Mouse (Mus musculus) lung, adult 2 months (tissue): ENCODE results near the gene Kif6. TPM values are rescaled to one million over a fixed set of nuclear protein-coding genes. Genes with fewer than 3 reads are reported as not detected.

Experiments
- DNase-seq: peaks from one replicate; pipeline ENCODE4 v3.0.0; 2022
- H3K4me1 ChIP-seq: fragments of 200-500 bp; 2 replicates; pipeline ENCODE4 v1.6.1; 2011; ENCODE audit warnings: low read length; ENCODE audit not compliant: control insufficient read depth, insufficient read depth
- H3K4me3 ChIP-seq: fragments of 200-500 bp; replicated peaks from 2 replicates; pipeline ENCODE3; 2011; ENCODE audit warnings: low read depth, mild to moderate bottlenecking, control low read depth, low read length; ENCODE audit errors: extremely low read depth
- CTCF ChIP-seq: fragments of 200-500 bp; IDR thresholded peaks from 2 replicates; pipeline ENCODE4 v1.5.1; 2011; ENCODE audit warnings: mild to moderate bottlenecking, low read length, control low read depth; ENCODE audit not compliant: insufficient read depth
- POLR2A ChIP-seq: fragments of 200-500 bp; IDR thresholded peaks from 2 replicates; pipeline ENCODE4 v1.6.1; 2011; ENCODE audit warnings: low read depth, mild to moderate bottlenecking, control low read depth, low read length, borderline replicate concordance; ENCODE audit errors: extremely low read depth
- WGBS: fragments of 180-500 bp; shearing (Covaris S2); methylation state at CpG from one replicate; pipeline ENCODE4 v1.1.7; 2018; 5-methylcytosine and 5-hydroxymethylcytosine counted together
- polyA plus RNA-seq: library from polyadenylated mRNA; depleted of rRNA; stranded (reverse); fragments of >200 nt; gene quantifications from 2 replicates; pipeline ENCODE4 v1.2.3, GENCODE M21; 2012

The Kif6 gene
- polyA plus RNA-seq, 1 experiment, result 1.3 TPM

GRCm38 (mm10) chr17:49824142-49824840 is 209.4 kb downstream of the Kif6 start:
- Histone ChIP-seq H3K4me1 (no peaks in the 10 kb centered on the region), H3K4me3 (no peak overlapping the region)
- no peak for DNase-seq
- 40% methylated on average over 6 of the region's 6 CpGs for WGBS
- no peak for TF ChIP-seq CTCF
- no peak for TF ChIP-seq POLR2A

DNA sequence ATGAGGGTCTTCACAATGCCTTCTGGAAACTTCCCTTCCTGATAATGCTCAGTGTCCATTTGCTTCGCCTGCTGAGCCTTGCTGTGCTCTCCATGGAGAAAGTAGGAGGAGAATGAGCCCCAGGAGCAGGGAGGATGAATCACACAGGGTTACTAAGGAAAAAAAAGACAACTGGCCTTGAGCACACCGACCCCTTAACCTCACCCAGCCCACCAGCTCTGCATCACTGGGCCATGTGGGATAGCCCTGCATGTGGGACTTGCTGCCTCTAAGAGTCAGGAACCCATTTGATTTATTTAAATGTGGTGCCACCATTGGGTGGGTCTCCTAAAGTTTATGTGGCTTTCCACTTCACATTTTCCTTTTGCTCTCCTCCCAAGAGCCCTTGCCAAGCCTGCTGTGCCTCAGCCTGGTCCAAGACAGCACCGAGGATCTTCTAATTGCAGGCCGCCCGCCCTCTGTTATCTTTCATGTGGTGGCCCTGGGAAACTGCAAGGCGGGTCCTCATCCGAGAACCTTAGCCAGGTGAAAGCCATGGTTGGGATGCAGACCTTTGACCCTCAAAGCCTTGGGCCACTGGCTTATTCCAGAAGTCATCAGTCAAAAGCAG is 210.0 kb downstream of the Kif6 start:
- H3K4me1 ChIP-seq, result no peaks in the 10 kb centered on the region
- no peak for DNase-seq
- WGBS, result 81% methylated on average over 7 of the region's 7 CpGs
- TF ChIP-seq POLR2A (no peak), CTCF (no peak)
- no peak overlapping the region for H3K4me3 ChIP-seq

DNA sequence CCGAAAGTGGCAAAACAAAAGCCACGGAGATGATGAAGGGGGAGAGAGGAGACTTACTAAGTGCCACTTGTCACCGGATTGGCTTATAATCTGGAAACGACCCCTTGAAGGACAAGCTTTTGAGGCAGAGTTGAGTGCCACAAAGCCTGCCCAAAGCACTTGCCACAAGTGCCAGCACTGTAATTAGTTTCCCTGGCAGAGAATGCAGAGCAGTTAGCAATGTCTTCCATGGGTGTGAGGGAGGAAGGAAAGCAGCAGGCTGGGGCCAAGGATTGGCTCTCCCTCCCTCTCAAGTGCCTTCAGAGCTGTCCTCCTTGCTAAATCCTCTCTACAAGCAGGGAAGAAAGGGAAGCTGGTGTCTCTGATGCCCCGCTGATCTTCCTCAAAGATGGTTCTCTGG is 210.9 kb downstream of the Kif6 start:
- no peak overlapping the region for H3K4me3 ChIP-seq
- WGBS, result 74% methylated on average over 5 of the region's 5 CpGs
- no peak for DNase-seq
- H3K4me1 ChIP-seq, result no peaks in the 10 kb centered on the region
- no peak for TF ChIP-seq CTCF
- TF ChIP-seq POLR2A, result no peak

DNA sequence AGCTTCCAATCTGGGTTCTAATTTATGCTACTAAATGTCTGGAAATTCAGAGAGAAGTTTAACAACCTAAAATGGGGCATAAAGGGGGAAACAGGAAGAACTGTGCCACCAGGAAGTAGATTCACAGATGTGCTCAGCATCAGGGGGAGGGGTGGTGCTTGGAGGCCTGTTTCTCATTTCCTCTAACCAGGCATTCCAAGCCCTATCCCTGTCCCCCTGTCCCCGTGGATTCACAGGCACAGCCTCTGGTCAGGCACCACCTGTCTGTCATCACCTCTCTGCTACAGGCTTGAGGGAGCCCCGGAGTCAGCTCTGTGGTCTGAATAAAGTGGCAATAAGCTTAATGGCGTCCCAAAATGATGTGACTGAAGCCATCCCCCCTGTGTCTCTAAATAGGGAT is 216.8 kb downstream of the Kif6 start:
- WGBS, result 33% methylated on average over 3 of the region's 3 CpGs
- no peak for DNase-seq
- Histone ChIP-seq H3K4me3 (no peak overlapping the region), H3K4me1 (no peaks in the 10 kb centered on the region)
- TF ChIP-seq CTCF, result no peak
- TF ChIP-seq POLR2A, result no peak

DNA sequence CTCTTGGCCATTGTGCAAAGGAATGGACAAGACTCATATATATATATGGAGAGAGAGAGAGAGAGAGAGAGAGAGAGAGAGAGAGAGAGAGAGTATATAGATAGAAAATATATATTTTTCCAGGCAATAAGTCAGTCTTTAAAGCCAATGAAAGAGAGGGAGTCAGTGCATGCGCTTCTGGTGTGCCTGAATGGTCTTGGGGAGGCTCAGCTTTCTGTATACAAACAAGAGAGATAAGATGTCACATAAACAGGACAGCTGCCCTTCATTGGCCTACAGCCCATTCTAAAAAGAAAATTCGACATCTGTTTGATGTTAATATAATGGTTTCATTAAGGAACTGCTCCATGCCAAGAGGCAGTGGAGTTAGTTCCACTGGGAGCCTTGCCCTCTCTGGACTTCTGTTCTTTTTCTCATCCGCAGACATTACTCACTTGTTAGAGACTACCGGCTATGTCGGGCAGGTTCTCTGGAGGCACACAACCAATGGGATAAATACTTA is 219.2 kb downstream of the Kif6 start:
- H3K4me3 ChIP-seq, result no peak overlapping the region
- WGBS, result 67% methylated on average over 5 of the region's 5 CpGs
- DNase-seq, result no peak
- no peaks in the 10 kb centered on the region for H3K4me1 ChIP-seq
- no peak for TF ChIP-seq POLR2A
- no peak for TF ChIP-seq CTCF

GRCm38 (mm10) chr17:49837417-49837816 is 222.5 kb downstream of the Kif6 start:
- TF ChIP-seq CTCF (no peak), POLR2A (no peak)
- no peak for DNase-seq
- Histone ChIP-seq H3K4me1 (no peaks in the 10 kb centered on the region), H3K4me3 (no peak overlapping the region)
- WGBS, result 47% methylated on average over 5 of the region's 5 CpGs

- DNase-seq, result no peak
- TF ChIP-seq POLR2A, result no peak
- Histone ChIP-seq H3K4me1 (no peaks in the 10 kb centered on the region), H3K4me3 (no peak overlapping the region)
- WGBS, result 75% methylated on average over 3 of the region's 3 CpGs
Measured at GRCm38 (mm10) chr17:49839243-49839642, 224.3 kb downstream of the Kif6 start.

GRCm38 (mm10) chr17:49851210-49851609 is 236.3 kb downstream of the Kif6 start:
- 34% methylated on average over 3 of the region's 3 CpGs for WGBS
- no peak for DNase-seq

DNA sequence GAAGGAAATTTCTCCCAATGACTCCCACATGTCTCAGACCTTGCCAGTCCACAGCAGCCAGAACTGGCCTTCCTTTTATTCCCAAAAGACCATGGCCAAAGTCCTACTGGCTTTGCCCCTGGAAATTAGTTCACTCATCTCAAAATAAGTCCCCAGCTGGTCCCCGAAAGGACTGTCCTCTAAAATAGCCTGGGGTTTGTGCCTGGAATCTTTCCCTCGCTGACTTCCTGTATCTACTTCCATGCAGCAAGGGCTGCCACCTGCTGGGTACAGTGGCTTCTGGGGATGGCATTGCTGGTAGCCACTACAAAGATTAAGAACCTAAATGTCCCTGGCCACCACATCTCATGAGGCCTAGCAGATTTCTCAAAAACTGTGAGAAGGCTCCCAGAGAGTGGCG is 237.2 kb downstream of the Kif6 start:
- Histone ChIP-seq H3K4me1 (no peaks in the 10 kb centered on the region), H3K4me3 (no peak overlapping the region)
- 58% methylated on average over 3 of the region's 3 CpGs for WGBS
- DNase-seq, result no peak
- no peak for TF ChIP-seq POLR2A
- TF ChIP-seq CTCF, result peak; percentile 11; the same call in 1 of the 2 replicates

More at GRCm38 (mm10) chr17:49851210-49851609, 236.3 kb downstream of the Kif6 start:
- no peak for TF ChIP-seq CTCF
- no peak for TF ChIP-seq POLR2A
- no peaks in the 10 kb centered on the region for H3K4me1 ChIP-seq
- H3K4me3 ChIP-seq, result no peak overlapping the region

- H3K4me1 ChIP-seq, result no peaks in the 10 kb centered on the region
- H3K4me3 ChIP-seq, result no peak overlapping the region
- no peak for DNase-seq
- no peak for TF ChIP-seq CTCF
- TF ChIP-seq POLR2A, result no peak
- WGBS, result 50% methylated on average over 4 of the region's 4 CpGs
Measured at GRCm38 (mm10) chr17:49855785-49856184, 240.8 kb downstream of the Kif6 start.
